Mouse (Mus musculus) mature B cell (primary cell): ENCODE measurements around the gene Evx1.
"Not testable (repeated sequence)": the region's sequence is repeated elsewhere in the genome, so short reads cannot be mapped to it uniquely, and the experiment has no call there.

Source experiments
- in situ Hi-C: fragments of 300-500 bp; cut with MboI; formaldehyde crosslinking; loops from 2 replicates; pipeline ENCODE4 v1.14.3; 2019

The Evx1 gene

GRCm38 (mm10) chr6:52320966-52321825 is 7.9 kb downstream of the Evx1 start:
- in situ Hi-C loops: no loop called here

- in situ Hi-C loops: no loop called here
These were observed 8.6 kb downstream of the Evx1 start for GRCm38 (mm10) chr6:52321826-52322315.

- in situ Hi-C loops: no loop called here
These were observed 9.5 kb downstream of the Evx1 start for GRCm38 (mm10) chr6:52322721-52323215.

- in situ Hi-C loops: no loop called here
These were observed 10.0 kb downstream of the Evx1 start for GRCm38 (mm10) chr6:52323292-52323691.

- in situ Hi-C loops: no loop called here
These were observed 10.8 kb downstream of the Evx1 start for GRCm38 (mm10) chr6:52324061-52324460.

- in situ Hi-C loops: not testable (repeated sequence)
These were observed 33.5 kb downstream of the Evx1 start for GRCm38 (mm10) chr6:52346816-52347215.

- in situ Hi-C loops: no loop called here
These were observed 52.7 kb downstream of the Evx1 start for GRCm38 (mm10) chr6:52366021-52366420.

- in situ Hi-C loops: no loop called here
These were observed 53.2 kb downstream of the Evx1 start for GRCm38 (mm10) chr6:52366533-52366932.

- in situ Hi-C loops: no loop called here
These were observed 53.8 kb downstream of the Evx1 start for GRCm38 (mm10) chr6:52367067-52367466.
